ENCODE assay signal across 35 mouse cellular contexts in the genomic region with DNA sequence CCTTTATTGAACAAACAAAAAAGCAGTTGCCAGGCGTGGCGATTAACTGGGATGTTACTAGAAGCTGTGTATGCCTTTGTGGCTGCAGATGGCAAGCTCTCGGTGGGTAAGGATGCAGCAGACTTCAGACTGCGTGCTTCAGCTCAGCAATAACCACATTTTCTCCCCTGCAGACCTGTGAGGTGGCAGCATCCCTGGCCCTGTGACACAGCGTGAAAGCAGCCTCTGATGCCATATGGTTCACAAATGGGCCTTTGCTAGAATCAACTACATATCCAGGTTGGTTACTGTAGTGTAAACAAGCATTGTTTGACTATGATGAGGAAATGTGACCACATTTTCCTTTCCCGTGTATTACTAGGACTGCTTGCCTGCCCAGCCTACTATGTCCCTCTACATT. TPM values are rescaled to one million over a fixed set of nuclear protein-coding genes. Genes with fewer than 3 reads are reported as not detected.
DNase-seq lines count a peak whose midpoint lies in the region; TF ChIP-seq lines count a peak whose summit lies in the region.
"Had no signal": no experiment of that assay in that cellular context is flagged by ENCODE, and none has a peak within 500 bp of the region (broad histone marks: within the 10 kb centered on the region; RNA-seq: fewer than 3 reads in every experiment).

No protein-coding gene starts in this region.

- WGBS in embryonic facial prominence, embryonic 10.5 days = 78% methylated on average over 6 of the region's 6 CpGs

- peak; percentile 18 for DNase-seq in brain, embryonic 14.5 days (ENCODE audit: low read depth)
- peak; percentile 59 for DNase-seq in cerebellum, adult 11-12 months
- peak; percentile 71 for DNase-seq in cerebellum, adult 9-11 months
- DNase-seq in embryonic facial prominence, embryonic 10.5 days (ENCODE audit: low spot score) = no peak
- DNase-seq in testis, postnatal 14 days (ENCODE audit: low spot score) = no peak
- no peak for DNase-seq in right cerebral cortex, postnatal 14 days
- DNase-seq in heart, adult 11 months = no peak
- DNase-seq in retina, embryonic 14.5 days (ENCODE audit: low spot score) = no peak
- DNase-seq: adrenal gland, postnatal 25 days; B cell, adult 2 months; embryo, embryonic 11 days; gastrocnemius, postnatal 25 days; heart, adult 18-20 months; heart, postnatal 36 days; kidney, adult 2 months; kidney, postnatal 4 days; right cerebral cortex, adult 18-20 months; right cerebral cortex, postnatal 4 days; thymus, postnatal 4 days had no signal

- H3K4me3 ChIP-seq in embryonic facial prominence, embryonic 10.5 days = no peak overlapping the region
- H3K4me3 ChIP-seq: erythroblast, embryonic 14.5 days; hindbrain, embryonic 12.5 days; intestine, embryonic 15.5 days; limb, embryonic 13.5 days; lung, embryonic 15.5 days; midbrain, embryonic 10.5 days; neural tube, embryonic 13.5 days had no signal

- H3K9me3 ChIP-seq in embryonic facial prominence, embryonic 10.5 days = no peaks in the 10 kb centered on the region
- H3K9me3 ChIP-seq: hindbrain, embryonic 12.5 days; intestine, embryonic 15.5 days; limb, embryonic 13.5 days; lung, embryonic 15.5 days; midbrain, embryonic 10.5 days; neural tube, embryonic 13.5 days had no signal

- no peak for TF ChIP-seq POLR2A in brain, embryonic 14.5 days (IDR thresholded peaks at IDR 0.05; ENCODE audit: borderline replicate concordance, extremely low read depth, insufficient read depth, insufficient read length, poor library complexity, severe bottlenecking)

- H3K36me3 ChIP-seq in embryonic facial prominence, embryonic 10.5 days (replicated peaks) = no peaks in the 10 kb centered on the region
- H3K36me3 ChIP-seq: hindbrain, embryonic 12.5 days; intestine, embryonic 15.5 days; limb, embryonic 13.5 days; lung, embryonic 15.5 days; midbrain, embryonic 10.5 days; neural tube, embryonic 13.5 days had no signal

- H3K27ac ChIP-seq in embryonic facial prominence, embryonic 10.5 days (replicated peaks) = peak overlapping the region; percentile 16
- H3K27ac ChIP-seq: hindbrain, embryonic 12.5 days; hindbrain, postnatal 0 days; intestine, embryonic 15.5 days; limb, embryonic 13.5 days; lung, embryonic 15.5 days; midbrain, embryonic 10.5 days; neural tube, embryonic 13.5 days had no signal

- TF ChIP-seq CTCF in brain, embryonic 14.5 days (IDR thresholded peaks at IDR 0.05; ENCODE audit: borderline replicate concordance, extremely low read depth, insufficient read depth, insufficient read length) = no peak

- H3K4me1 ChIP-seq in embryonic facial prominence, embryonic 10.5 days = peaks cover 28% of the 10 kb centered on the region
- H3K4me1 ChIP-seq: hindbrain, embryonic 12.5 days; intestine, embryonic 15.5 days had no signal

- H3K27me3 ChIP-seq in embryonic facial prominence, embryonic 10.5 days (replicated peaks; ENCODE audit: low read depth, poor library complexity, severe bottlenecking) = no peaks in the 10 kb centered on the region
- H3K27me3 ChIP-seq: hindbrain, embryonic 12.5 days; intestine, embryonic 15.5 days; lung, embryonic 15.5 days; neural tube, embryonic 13.5 days had no signal

RNA-seq across cellular contexts. Expression of a gene that starts 29.0 kb away (rescaled TPM):
- polyA plus RNA-seq in brain, embryonic 14.5 days (2012; rRNA removed) = not detected in 2 replicates
- polyA plus RNA-seq in embryonic facial prominence, embryonic 10.5 days (2016; fragmentation: Nextera tagmentation; extraction: Ambion mirVana) = not detected in 2 replicates
- polyA plus RNA-seq: erythroblast, embryonic 14.5 days; forebrain, embryonic 11.5 days; heart, embryonic 11.5 days; heart, embryonic 16.5 days; hindbrain, embryonic 12.5 days; hindbrain, postnatal 0 days; intestine, embryonic 15.5 days; liver, embryonic 11.5 days; liver, embryonic 16.5 days; lung, embryonic 15.5 days; midbrain, embryonic 10.5 days; midbrain, postnatal 0 days; neural tube, embryonic 13.5 days; spleen, adult 2 months; thymus, postnatal 0 days had no signal

RNA-seq across cellular contexts. Expression of a gene that starts 46.3 kb away (rescaled TPM):
- polyA plus RNA-seq in brain, embryonic 14.5 days (2012; rRNA removed) = 143 and 149 TPM in 2 replicates
- polyA plus RNA-seq in embryonic facial prominence, embryonic 10.5 days (2016; fragmentation: Nextera tagmentation; extraction: Ambion mirVana) = 60.7 and 66.2 TPM in 2 replicates

Comparison
In these comparisons a context has a peak if more than half of its experiments do, and no peak if none do; other contexts are left out.
1. DNase-seq: peak in brain, embryonic 14.5 days (single experiment), cerebellum, adult 11-12 months (single experiment) and cerebellum, adult 9-11 months (single experiment); none in embryonic facial prominence, embryonic 10.5 days (single experiment), testis, postnatal 14 days (single experiment), right cerebral cortex, postnatal 14 days (single experiment), heart, adult 11 months (single experiment) and retina, embryonic 14.5 days (single experiment).